Mouse (Mus musculus) kidney, embryonic 14.5 days (tissue): Measurements from ENCODE around the gene Gm44973. TPM values are rescaled to one million over a fixed set of nuclear protein-coding genes. Genes with fewer than 3 reads are reported as not detected.
A peak's percentile ranks its signal among the peaks of the same experiment; 100 is the strongest.
"Not testable (repeated sequence)": the region's sequence is repeated elsewhere in the genome, so short reads cannot be mapped to it uniquely, and the experiment has no call there.

Experiments used
- ATAC-seq: fragments of 200-750 bp; cut with Nextera tagmentation; 2 replicates; pipeline ENCODE4 v1.8.0; 2017; ENCODE audit warnings: moderate number of reproducible peaks, mild to moderate bottlenecking, moderate TSS enrichment, moderate library complexity; ENCODE audit not compliant: low FRiP score, low TSS enrichment
- H3K27ac ChIP-seq: fragments of 300-500 bp; sonication (generic); 2 replicates; pipeline ENCODE4 v1.5.1; 2014; ENCODE audit warnings: low read depth, mild to moderate bottlenecking, low read length, moderate library complexity, mixed read lengths
- H3K27me3 ChIP-seq: fragments of 300-500 bp; sonication (generic); 2 replicates; pipeline ENCODE4 v1.6.1; 2014; ENCODE audit warnings: mild to moderate bottlenecking, low read length; ENCODE audit not compliant: control insufficient read depth, insufficient read depth
- H3K36me3 ChIP-seq: fragments of 300-500 bp; sonication (generic); 2 replicates; pipeline ENCODE4 v1.6.1; 2014; ENCODE audit warnings: low read length, mixed read lengths; ENCODE audit not compliant: control insufficient read depth, insufficient read depth
- H3K4me1 ChIP-seq: fragments of 300-500 bp; sonication (generic); 2 replicates; pipeline ENCODE4 v1.6.1; 2014; ENCODE audit warnings: low read length, mixed read lengths; ENCODE audit not compliant: control insufficient read depth, insufficient read depth
- H3K4me2 ChIP-seq: fragments of 300-500 bp; sonication (generic); replicated peaks from 2 replicates; pipeline ENCODE4 v1.6.1; 2014; ENCODE audit warnings: low read depth, mild to moderate bottlenecking, low read length
- H3K4me3 ChIP-seq: fragments of 300-500 bp; sonication (generic); 2 replicates; pipeline ENCODE4 v1.5.1; 2014; ENCODE audit warnings: mild to moderate bottlenecking, low read length
- H3K9ac ChIP-seq: fragments of 300-500 bp; sonication (generic); 2 replicates; pipeline ENCODE4 v1.6.1; 2014; ENCODE audit warnings: low read depth, mild to moderate bottlenecking, low read length, moderate library complexity
- H3K9me3 ChIP-seq: fragments of 300-500 bp; sonication (generic); 2 replicates; pipeline ENCODE4 v1.6.1; 2016; ENCODE audit warnings: low read length; ENCODE audit not compliant: control insufficient read depth
- WGBS: fragments of 180-500 bp; shearing (Covaris S2); extraction: QIAGEN DNeasy Blood & Tissue Kit; methylation state at CpG from one replicate; pipeline ENCODE4 v1.1.7; 2014; 5-methylcytosine and 5-hydroxymethylcytosine counted together
- polyA plus RNA-seq: library from polyadenylated mRNA; unstranded; fragments of >200 nt; fragmentation: Nextera tagmentation; extraction: Ambion mirVana; gene quantifications from 2 replicates; pipeline ENCODE4 v1.2.1, GENCODE M21; 2014

The Gm44973 gene
- polyA plus RNA-seq, 1 experiment from 2014 or later: 3.4 TPM

GRCm38 (mm10) chr7:5012681-5013513, 2.4 kb upstream of the Gm44973 start:
- Histone ChIP-seq H3K9ac (no peak overlapping the region), H3K4me1 (peaks cover 3% of the 10 kb centered on the region; the same call in 1 of the 2 replicates), H3K27me3 (no peaks in the 10 kb centered on the region), H3K4me3 (no peak overlapping the region; the same call in 1 of the 2 replicates), H3K9me3 (peaks cover 2% of the 10 kb centered on the region; the same call in 1 of the 2 replicates), H3K4me2 (peak overlapping the region; percentile 40), H3K27ac (no peak overlapping the region), H3K36me3 (peaks cover 52% of the 10 kb centered on the region)
- no peak for ATAC-seq
- WGBS: 91% methylated on average over 27 of the region's 27 CpGs

- H3K9ac ChIP-seq: peak within 1 kb of the TSS; percentile 88
- peak; percentile 84 for ATAC-seq
- H3K4me1 ChIP-seq: peaks cover 3% of the 10 kb centered on the region; the same call in 1 of the 2 replicates
- no peaks in the 10 kb centered on the region for H3K9me3 ChIP-seq
- WGBS: under 1% methylated on average over 42 of the region's 42 CpGs
- peak within 1 kb of the TSS; percentile 52 for H3K4me2 ChIP-seq
- peak within 1 kb of the TSS; percentile 99 for H3K27ac ChIP-seq
- H3K36me3 ChIP-seq: peaks cover 36% of the 10 kb centered on the region
- H3K27me3 ChIP-seq: no peaks in the 10 kb centered on the region
- peak within 1 kb of the TSS; percentile 79 for H3K4me3 ChIP-seq
Measured at GRCm38 (mm10) chr7:5014251-5015117, 812 bp upstream of the Gm44973 start, which contains the start of the genes Zfp524 and Fiz1. Gene Zfp524, plus strand, starts transcription at chr7:5014415. Gene Fiz1, minus strand, starts transcription at chr7:5014697.

GRCm38 (mm10) chr7:5016057-5016456, 761 bp downstream of the Gm44973 start:
- no peaks in the 10 kb centered on the region for H3K27me3 ChIP-seq
- peak overlapping the region; percentile 99 for H3K27ac ChIP-seq
- H3K36me3 ChIP-seq: peaks cover 21% of the 10 kb centered on the region
- H3K9me3 ChIP-seq: no peaks in the 10 kb centered on the region
- peaks cover 3% of the 10 kb centered on the region; the same call in 1 of the 2 replicates for H3K4me1 ChIP-seq
- H3K9ac ChIP-seq: peak overlapping the region; percentile 70; the same call in 1 of the 2 replicates
- peak overlapping the region; percentile 52 for H3K4me2 ChIP-seq
- ATAC-seq: no peak
- WGBS: 53% methylated on average over 3 of the region's 3 CpGs
- peak overlapping the region; percentile 79 for H3K4me3 ChIP-seq

GRCm38 (mm10) chr7:5016920-5017319, 1.6 kb downstream of the Gm44973 start:
- Histone ChIP-seq H3K9me3 (no peaks in the 10 kb centered on the region), H3K4me1 (peaks cover 7% of the 10 kb centered on the region; the same call in 1 of the 2 replicates), H3K27me3 (no peaks in the 10 kb centered on the region), H3K9ac (no peak overlapping the region), H3K4me3 (no peak overlapping the region), H3K36me3 (peaks cover 12% of the 10 kb centered on the region), H3K27ac (no peak overlapping the region), H3K4me2 (no peak overlapping the region)
- ATAC-seq: no peak
- 92% methylated on average over 2 of the region's 2 CpGs for WGBS

- Histone ChIP-seq H3K27ac (no peak overlapping the region), H3K4me2 (no peak overlapping the region), H3K27me3 (no peaks in the 10 kb centered on the region), H3K36me3 (peaks cover 14% of the 10 kb centered on the region), H3K4me3 (no peak overlapping the region), H3K4me1 (peaks cover 7% of the 10 kb centered on the region; the same call in 1 of the 2 replicates), H3K9ac (no peak overlapping the region), H3K9me3 (no peaks in the 10 kb centered on the region)
- ATAC-seq: no peak
- WGBS: 94% methylated on average over 16 of the region's 16 CpGs
Measured at GRCm38 (mm10) chr7:5017352-5017751, 2.1 kb downstream of the Gm44973 start.

GRCm38 (mm10) chr7:5017931-5018330, 2.6 kb downstream of the Gm44973 start:
- H3K27ac ChIP-seq: no peak overlapping the region
- no peak for ATAC-seq
- no peak overlapping the region for H3K4me3 ChIP-seq
- H3K36me3 ChIP-seq: peaks cover 14% of the 10 kb centered on the region
- no peak overlapping the region for H3K4me2 ChIP-seq
- WGBS: 97% methylated on average over 21 of the region's 21 CpGs
- no peak overlapping the region for H3K9ac ChIP-seq
- peaks cover 7% of the 10 kb centered on the region; the same call in 1 of the 2 replicates for H3K4me1 ChIP-seq
- H3K9me3 ChIP-seq: no peaks in the 10 kb centered on the region
- H3K27me3 ChIP-seq: no peaks in the 10 kb centered on the region

- 24% methylated on average over 8 of the region's 8 CpGs for WGBS
- ATAC-seq: not testable (repeated sequence)
Measured at GRCm38 (mm10) chr7:5019576-5019975, 4.3 kb downstream of the Gm44973 start.

GRCm38 (mm10) chr7:5020000-5020681, 4.8 kb downstream of the Gm44973 start, which contains the start of the genes Zfp865 and Ccdc106:
Gene Zfp865, plus strand, starts transcription at chr7:5020376.
Gene Ccdc106, plus strand, starts transcription at chr7:5020553.
- peak; percentile 86 for ATAC-seq
- H3K4me1 ChIP-seq: peaks cover 4% of the 10 kb centered on the region; the same call in 1 of the 2 replicates
- peak within 1 kb of the TSS; percentile 66 for H3K4me2 ChIP-seq
- H3K27me3 ChIP-seq: no peaks in the 10 kb centered on the region
- WGBS: under 1% methylated on average over 47 of the region's 49 CpGs
- peaks cover 34% of the 10 kb centered on the region for H3K36me3 ChIP-seq
- peak within 1 kb of the TSS; percentile 88 for H3K4me3 ChIP-seq
- H3K27ac ChIP-seq: peak within 1 kb of the TSS; percentile 96
- no peaks in the 10 kb centered on the region for H3K9me3 ChIP-seq
- H3K9ac ChIP-seq: peak within 1 kb of the TSS; percentile 82

More at GRCm38 (mm10) chr7:5019576-5019975, 4.3 kb downstream of the Gm44973 start:
- Histone ChIP-seq H3K36me3 (peaks cover 30% of the 10 kb centered on the region), H3K4me2 (peak overlapping the region; percentile 66), H3K9ac (peak overlapping the region; percentile 82; the same call in 1 of the 2 replicates), H3K27ac (peak overlapping the region; percentile 96), H3K4me3 (peak overlapping the region; percentile 88)
- H3K9me3 ChIP-seq, H3K27me3 ChIP-seq, H3K4me1 ChIP-seq: not testable (repeated sequence)
